Mouse (Mus musculus) MEL (cell line): Measurements from ENCODE around the gene Smarca2. TPM values are rescaled to one million over a fixed set of nuclear protein-coding genes. Genes with fewer than 3 reads are reported as not detected.

Source experiments
- DNase-seq: peaks from one replicate; pipeline ENCODE4 v3.0.0; 2011; ENCODE audit warnings: low read depth, low spot score
- H3K27ac ChIP-seq: 2 replicates; pipeline ENCODE4 v1.5.1; 2012; ENCODE audit warnings: low read depth, mild to moderate bottlenecking, control low read depth, low read length, moderate library complexity; ENCODE audit not compliant: control insufficient read depth
- H3K27me3 ChIP-seq, 2 experiments: fragments of 150-350 bp in 1 of 2; sonication (generic) in 1 of 2; 2 replicates each; pipeline ENCODE4 v1.6.1; 2012; ENCODE audit warnings: low read length in 2 of 2, mild to moderate bottlenecking in 2 of 2, improper control_type of control experiment in 1 of 2, moderate library complexity in 1 of 2; ENCODE audit not compliant: insufficient read depth in 2 of 2, control insufficient read depth in 1 of 2
- H3K36me3 ChIP-seq, 2 experiments: 2 replicates each; pipeline ENCODE4 v1.6.1; 2012 to 2014; ENCODE audit warnings: low read length in 2 of 2, improper control_type of control experiment in 1 of 2, inconsistent platforms in 1 of 2, mild to moderate bottlenecking in 1 of 2; ENCODE audit not compliant: insufficient read depth in 2 of 2, control insufficient read depth in 1 of 2
- H3K4me1 ChIP-seq, 2 experiments: fragments of 150-350 bp in 1 of 2; sonication (generic) in 1 of 2; 2 replicates each; pipeline ENCODE4 v1.6.1; 2012; ENCODE audit warnings: low read length in 2 of 2, improper control_type of control experiment in 1 of 2, mild to moderate bottlenecking in 1 of 2; ENCODE audit not compliant: insufficient read depth in 2 of 2, control insufficient read depth in 1 of 2
- H3K4me3 ChIP-seq, 2 experiments: fragments of 150-350 bp in 1 of 2; sonication (generic) in 1 of 2; 2 replicates each; pipeline ENCODE4 v1.5.1; 2012; ENCODE audit warnings: low read depth in 2 of 2, low read length in 2 of 2, mild to moderate bottlenecking in 2 of 2, moderate library complexity in 2 of 2, control low read depth in 1 of 2, improper control_type of control experiment in 1 of 2; ENCODE audit not compliant: control insufficient read depth in 1 of 2, insufficient read depth in 1 of 2
- H3K79me2 ChIP-seq: 2 replicates; pipeline ENCODE4 v1.6.1; 2012; ENCODE audit warnings: mild to moderate bottlenecking, low read length, moderate library complexity; ENCODE audit not compliant: control insufficient read depth, poor library complexity, insufficient read depth
- H3K9ac ChIP-seq: 2 replicates; pipeline ENCODE4 v1.6.1; 2012; ENCODE audit warnings: low read depth, mild to moderate bottlenecking, control low read depth, low read length, moderate library complexity; ENCODE audit not compliant: control insufficient read depth, poor library complexity, severe bottlenecking
- H3K9me3 ChIP-seq: fragments of 150-350 bp; sonication (generic); replicated peaks from 2 replicates; pipeline ENCODE4 v1.6.1; 2012; ENCODE audit warnings: mild to moderate bottlenecking, low read length, improper control_type of control experiment, moderate library complexity; ENCODE audit not compliant: insufficient read depth
- EP300 ChIP-seq, 2 experiments: IDR thresholded peaks; 2 replicates each; pipeline ENCODE4 v1.6.1; 2011; ENCODE audit warnings: improper control_type of control experiment in 2 of 2, low read length in 2 of 2, low read depth in 1 of 2, mild to moderate bottlenecking in 1 of 2
- GATA1 ChIP-seq: IDR thresholded peaks from 2 replicates; pipeline ENCODE4 v1.6.1; 2011; ENCODE audit warnings: low read depth, low read length, improper control_type of control experiment
- JUND ChIP-seq: IDR thresholded peaks from 2 replicates; pipeline ENCODE4 v1.6.1; 2011; ENCODE audit warnings: low read depth, mild to moderate bottlenecking, improper control_type of control experiment, low read length
- KAT2A ChIP-seq: conservative IDR thresholded peaks from 2 replicates; pipeline ENCODE4 v1.6.1; 2012; ENCODE audit warnings: low read depth, low read length, improper control_type of control experiment, inconsistent platforms
- MAFK ChIP-seq: IDR thresholded peaks from 2 replicates; pipeline ENCODE4 v1.6.1; 2011; ENCODE audit warnings: low read depth, mild to moderate bottlenecking, low read length, improper control_type of control experiment, borderline replicate concordance
- MAX ChIP-seq: IDR thresholded peaks from 2 replicates; pipeline ENCODE4 v1.6.1; 2011; ENCODE audit warnings: low read length, improper control_type of control experiment
- MAZ ChIP-seq: IDR thresholded peaks from 2 replicates; pipeline ENCODE4 v1.6.1; 2012; ENCODE audit warnings: low read depth, mild to moderate bottlenecking, inconsistent platforms, low read length, improper control_type of control experiment
- MEF2A ChIP-seq: IDR thresholded peaks from 2 replicates; pipeline ENCODE4 v1.6.1; 2014; ENCODE audit warnings: low read depth, mild to moderate bottlenecking, inconsistent platforms, low read length, improper control_type of control experiment; ENCODE audit not compliant: poor library complexity, insufficient replicate concordance, severe bottlenecking; ENCODE audit errors: extremely low read depth
- MYC ChIP-seq: IDR thresholded peaks from 2 replicates; pipeline ENCODE4 v1.6.1; 2011; ENCODE audit warnings: low read depth, mild to moderate bottlenecking, low read length, improper control_type of control experiment, moderate library complexity
- POLR2AphosphoS2 ChIP-seq: IDR thresholded peaks from 2 replicates; pipeline ENCODE4 v1.6.1; 2011; ENCODE audit warnings: low read length, improper control_type of control experiment
- POLR2AphosphoS5 ChIP-seq: IDR thresholded peaks from 2 replicates; pipeline ENCODE4 v1.6.1; 2012; ENCODE audit warnings: low read depth, borderline replicate concordance, mild to moderate bottlenecking, inconsistent platforms, low read length, moderate library complexity, mixed read lengths
- SIN3A ChIP-seq: IDR thresholded peaks from 2 replicates; pipeline ENCODE4 v1.6.1; 2012; ENCODE audit warnings: low read length, improper control_type of control experiment, inconsistent platforms
- SMC3 ChIP-seq: IDR thresholded peaks from 2 replicates; pipeline ENCODE4 v1.6.1; 2011; ENCODE audit warnings: low read depth, low read length, improper control_type of control experiment
- TAL1 ChIP-seq: IDR thresholded peaks from 2 replicates; pipeline ENCODE4 v1.6.1; 2012; ENCODE audit warnings: mild to moderate bottlenecking, inconsistent platforms, low read length, moderate library complexity, mixed read lengths
- TCF12 ChIP-seq: IDR thresholded peaks from 2 replicates; pipeline ENCODE4 v1.6.1; 2014; ENCODE audit warnings: low read depth, mild to moderate bottlenecking, inconsistent platforms, low read length, improper control_type of control experiment, moderate library complexity
- ZC3H11A ChIP-seq: IDR thresholded peaks from 2 replicates; pipeline ENCODE4 v1.6.1; 2012; ENCODE audit warnings: low read depth, mild to moderate bottlenecking, inconsistent platforms, low read length, improper control_type of control experiment
- ZMIZ1 ChIP-seq: IDR thresholded peaks from 2 replicates; pipeline ENCODE4 v1.6.1; 2012; ENCODE audit warnings: low read depth, mild to moderate bottlenecking, inconsistent platforms, low read length, improper control_type of control experiment, moderate library complexity
- ZNF384 ChIP-seq: IDR thresholded peaks from 2 replicates; pipeline ENCODE4 v1.6.1; 2012; ENCODE audit warnings: low read depth, mild to moderate bottlenecking, inconsistent platforms, low read length, improper control_type of control experiment
- polyA plus RNA-seq, 2 experiments: library from polyadenylated mRNA; stranded (reverse) in 1 of 2; unstranded in 1 of 2; fragments of >175 nt in 1 of 2; fragments of >200 nt in 1 of 2; gene quantifications; 2 replicates each; pipeline versions ENCODE4 v1.2.1 to v1.2.4; 2012; ENCODE audit warnings: low replicate concordance in 2 of 2, low read depth in 1 of 2; ENCODE audit not compliant: insufficient read length in 2 of 2, insufficient read depth in 1 of 2, missing spikeins in 1 of 2
- total RNA-seq: library from RNA; depleted of rRNA; stranded (reverse); fragments of 300-350 nt; gene quantifications from 2 replicates; pipeline ENCODE4 v1.2.3, GENCODE M21; 2012

The Smarca2 gene
- total and polyA plus RNA-seq, 3 experiments = 6.6 to 23.2 TPM; not detected in 1

GRCm38 (mm10) chr19:26761257-26761656 lies 156.4 kb downstream of the Smarca2 start:
- H3K27me3 ChIP-seq = no peaks in the 10 kb centered on the region
- H3K4me3 ChIP-seq = no peak overlapping the region
- no peaks in the 10 kb centered on the region for H3K79me2 ChIP-seq
- no peak for TF ChIP-seq SMC3
- TF ChIP-seq TAL1 = no peak
- TF ChIP-seq MEF2A = no peak
- H3K27ac ChIP-seq = no peak overlapping the region
- H3K4me1 ChIP-seq = no peaks in the 10 kb centered on the region
- H3K36me3 ChIP-seq = no peaks in the 10 kb centered on the region
- no peak overlapping the region for H3K9ac ChIP-seq
- no peak for DNase-seq
- no peaks in the 10 kb centered on the region for H3K9me3 ChIP-seq

DNA sequence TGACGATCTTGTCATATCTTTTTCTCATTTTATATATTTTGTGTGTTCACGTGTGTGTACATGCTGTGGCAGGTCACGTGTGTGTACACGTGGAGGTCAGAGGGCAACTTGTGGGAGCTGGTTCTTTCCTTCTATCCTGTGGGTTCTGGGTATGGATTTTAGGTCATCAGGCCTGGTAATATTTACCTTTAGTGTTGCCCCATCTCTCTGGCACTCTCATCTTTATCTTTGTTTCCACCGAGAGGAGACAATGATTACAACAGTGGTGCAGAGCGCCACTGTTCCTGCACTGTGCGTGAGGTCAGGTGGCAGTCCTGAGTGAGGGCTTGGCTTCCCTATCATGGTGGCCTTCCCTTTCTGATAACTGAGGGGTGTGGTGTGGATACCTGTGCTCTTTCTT lies 160.6 kb downstream of the Smarca2 start:
- no peak for DNase-seq
- Histone ChIP-seq H3K36me3 (no peaks in the 10 kb centered on the region), H3K27ac (no peak overlapping the region), H3K9me3 (no peaks in the 10 kb centered on the region), H3K4me3 (no peak overlapping the region), H3K4me1 (no peaks in the 10 kb centered on the region)
- TF ChIP-seq KAT2A (no peak), EP300 (IDR thresholded peaks at IDR 0.05; ENCODE audit: low read depth in 1 of 2, low read length in 2 of 2) (no peak), ZNF384 (no peak), ZC3H11A (no peak), MAX (no peak), MYC (no peak), POLR2AphosphoS2 (no peak), POLR2AphosphoS5 (no peak), SIN3A (no peak), JUND (no peak), TAL1 (no peak), TCF12 (no peak), ZMIZ1 (no peak), GATA1 (no peak), MAZ (no peak), MAFK (no peak)
- TF ChIP-seq, all 39 proteins: peak for 0
- Histone ChIP-seq H3K27me3 (no peaks in the 10 kb centered on the region), H3K9ac (no peak overlapping the region), H3K79me2 (no peaks in the 10 kb centered on the region)
